Mouse (Mus musculus) retina, postnatal 7 days (tissue): Measurements from ENCODE around the gene Grcc10.

Experiments used
- DNase-seq: peaks from one replicate; pipeline ENCODE4 v3.0.0-alpha.2; 2012; ENCODE audit warnings: low read depth, low spot score

Grcc10 gene

GRCm38 (mm10) chr6:124740888-124741761 lies at the start of gene Grcc10:
Grcc10 (minus strand) TSS chr6:124741374.
- DNase-seq = peak; percentile 83

DNA sequence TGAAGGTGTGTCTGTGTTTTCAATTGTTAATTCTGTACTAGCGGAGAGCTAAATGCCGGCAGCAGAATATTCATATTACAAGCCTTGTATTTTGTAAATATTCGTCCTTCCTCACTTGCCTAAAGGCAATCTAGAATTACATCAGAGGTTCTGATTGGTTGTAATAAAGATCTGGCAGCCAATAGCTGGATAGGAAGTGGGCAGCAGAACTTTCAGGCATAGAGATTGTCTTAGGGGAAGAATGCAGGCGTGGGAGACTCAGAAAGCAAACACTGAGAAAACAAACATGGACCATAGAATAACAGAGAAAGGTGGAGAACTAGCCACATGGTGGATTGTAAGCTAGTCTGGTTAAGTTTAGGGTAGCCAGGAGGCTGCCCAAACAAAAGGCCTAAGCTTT lies 48.9 kb upstream of the Grcc10 start:
- DNase-seq = no peak

GRCm38 (mm10) chr6:124789519-124789918 lies 48.3 kb upstream of the Grcc10 start:
- no peak for DNase-seq

- DNase-seq = no peak
These were observed 46.5 kb upstream of the Grcc10 start for GRCm38 (mm10) chr6:124787722-124788121.

DNA sequence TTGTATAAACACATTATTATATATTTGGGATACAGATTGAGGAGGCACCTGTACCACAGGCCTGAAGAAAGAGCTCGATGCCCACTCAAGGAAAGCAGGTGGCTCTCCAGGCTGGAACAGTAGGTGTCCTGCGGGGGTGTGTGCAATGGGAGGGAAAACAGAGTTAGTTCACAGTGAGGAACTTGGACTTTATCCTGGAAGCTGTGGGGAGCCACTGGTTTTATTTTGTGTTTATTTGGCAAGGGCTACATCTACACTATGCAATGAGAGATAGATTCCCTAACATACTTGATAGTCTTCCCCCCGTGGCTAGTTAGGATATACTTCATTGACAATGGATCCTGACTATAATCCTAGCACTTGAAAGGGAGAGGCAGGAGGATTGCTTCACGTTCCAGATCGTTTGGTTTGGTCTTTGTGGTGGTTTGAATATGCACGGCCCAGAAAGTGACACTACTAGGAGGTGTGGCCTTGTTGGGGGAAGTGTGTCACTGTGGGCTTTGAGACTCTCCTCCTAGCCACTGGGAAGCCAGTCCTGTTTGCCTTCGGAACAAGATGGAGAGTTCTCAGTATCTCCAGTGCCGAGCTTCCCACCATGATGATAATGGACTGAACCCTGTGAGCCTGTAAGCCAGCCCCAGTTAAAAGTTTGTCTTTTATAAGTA lies 45.7 kb upstream of the Grcc10 start:
- no peak for DNase-seq

- DNase-seq = no peak
These were observed 41.3 kb upstream of the Grcc10 start for GRCm38 (mm10) chr6:124782436-124782835.

DNA sequence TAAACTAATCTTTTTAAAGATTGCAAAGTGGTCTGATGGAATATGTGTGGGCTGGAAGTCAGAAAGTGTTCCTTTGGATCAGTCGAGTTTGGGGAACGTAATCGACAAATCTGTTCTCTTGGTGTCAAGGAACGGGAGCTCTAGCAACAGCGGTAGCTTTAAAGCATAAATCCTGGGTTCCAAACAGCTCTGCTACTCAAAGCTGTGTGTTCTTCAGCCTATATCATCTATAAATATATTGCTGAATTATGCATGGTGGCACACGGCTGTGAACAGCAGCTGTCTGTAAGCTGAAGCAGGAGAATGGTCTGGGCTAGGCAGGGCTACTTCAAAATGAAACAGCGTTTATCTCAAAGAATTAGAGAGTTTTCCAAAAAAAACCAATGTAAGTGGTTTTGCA lies 39.7 kb upstream of the Grcc10 start:
- no peak for DNase-seq

DNA sequence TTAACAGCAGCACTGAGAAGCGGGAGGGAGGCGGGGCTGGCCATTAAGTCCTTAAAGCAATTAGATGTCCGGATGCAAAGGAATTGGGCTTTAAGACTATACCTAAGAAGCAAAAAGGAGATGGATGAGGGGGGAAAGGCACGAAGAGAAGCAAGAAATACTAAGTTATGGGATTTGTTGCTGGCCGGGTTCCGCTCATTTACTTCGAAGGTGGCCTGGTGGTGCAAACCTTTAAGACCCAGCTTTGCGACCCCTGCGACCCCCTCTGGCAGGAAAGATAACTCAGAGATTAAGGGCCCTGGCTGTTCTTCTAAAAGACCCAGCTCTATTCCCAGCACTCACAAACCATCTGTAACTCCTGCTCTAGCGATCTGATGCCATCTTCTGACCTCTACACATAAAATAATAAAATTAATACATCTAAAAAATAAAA lies 38.8 kb upstream of the Grcc10 start:
- no peak for DNase-seq

DNA sequence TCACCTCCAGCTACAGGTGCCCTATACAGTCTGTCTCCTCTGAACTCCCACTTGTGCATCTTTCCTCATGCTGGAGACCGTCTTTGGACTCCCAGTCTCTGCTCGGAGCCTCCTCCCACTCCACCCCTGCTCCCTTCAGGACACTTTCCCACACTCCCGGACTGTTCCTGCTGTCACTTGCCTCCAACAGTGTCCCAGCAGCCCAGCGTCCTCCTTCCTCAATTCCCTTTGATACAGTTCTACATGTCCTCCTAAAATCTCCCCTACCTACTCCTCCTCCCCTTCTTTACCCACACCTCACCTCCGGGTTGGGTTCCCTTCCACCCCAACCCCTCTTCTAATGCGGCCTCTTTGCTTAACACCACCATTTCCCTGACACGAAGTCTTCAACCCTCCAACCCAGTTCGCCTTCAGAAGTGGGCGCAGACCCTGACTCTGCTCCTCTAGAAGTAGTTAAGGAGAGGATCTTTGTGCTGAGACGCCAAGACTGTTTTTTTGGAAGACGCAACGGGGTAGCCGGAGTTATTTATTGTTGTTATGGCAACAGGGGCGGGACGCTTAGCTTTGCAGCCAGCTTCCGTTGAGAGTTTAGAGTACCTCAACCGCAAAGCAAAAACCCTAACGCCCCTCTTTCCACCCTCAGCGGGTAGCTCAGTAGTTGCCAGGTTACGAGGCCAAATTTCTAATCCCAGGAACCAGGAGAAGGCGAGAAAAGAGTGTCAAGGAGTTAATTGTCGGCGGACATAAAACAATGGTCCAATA lies 38.2 kb upstream of the Grcc10 start, which contains the start of gene Lrrc23:
Lrrc23 (minus strand) TSS at position 506 of the 762 bp plus-strand sequence.
- DNase-seq = no peak

DNA sequence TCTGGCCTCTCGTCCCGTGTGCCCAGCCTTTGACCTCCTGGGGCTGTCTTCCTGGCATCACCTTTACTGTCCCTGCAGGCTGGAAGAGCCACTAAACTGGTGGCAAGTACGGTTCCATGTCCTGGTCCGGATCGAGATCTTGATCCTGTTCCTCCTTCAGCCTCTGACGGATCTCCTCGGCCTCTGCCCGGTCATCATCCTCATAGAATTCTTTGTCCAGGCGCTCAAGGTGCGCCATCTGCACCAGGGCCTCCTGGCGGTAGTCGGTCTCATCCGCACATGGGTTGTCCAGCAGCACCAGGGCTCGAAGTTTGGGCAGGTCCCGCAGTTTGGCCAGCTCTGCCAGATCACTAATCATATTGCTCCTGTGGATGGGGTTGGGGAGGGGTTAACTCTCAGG lies 29.3 kb upstream of the Grcc10 start:
- DNase-seq = no peak

GRCm38 (mm10) chr6:124770013-124770412 lies 28.8 kb upstream of the Grcc10 start:
- DNase-seq = no peak

GRCm38 (mm10) chr6:124769101-124769765 lies 28.1 kb upstream of the Grcc10 start, which contains the start of gene Eno2:
Eno2 (minus strand) TSS chr6:124769673.
- DNase-seq = no peak

GRCm38 (mm10) chr6:124768704-124769044 lies 27.5 kb upstream of the Grcc10 start:
- DNase-seq = no peak

GRCm38 (mm10) chr6:124767920-124768703 lies 26.9 kb upstream of the Grcc10 start:
- DNase-seq = no peak

GRCm38 (mm10) chr6:124767536-124767919 lies 26.4 kb upstream of the Grcc10 start:
- DNase-seq = no peak

DNA sequence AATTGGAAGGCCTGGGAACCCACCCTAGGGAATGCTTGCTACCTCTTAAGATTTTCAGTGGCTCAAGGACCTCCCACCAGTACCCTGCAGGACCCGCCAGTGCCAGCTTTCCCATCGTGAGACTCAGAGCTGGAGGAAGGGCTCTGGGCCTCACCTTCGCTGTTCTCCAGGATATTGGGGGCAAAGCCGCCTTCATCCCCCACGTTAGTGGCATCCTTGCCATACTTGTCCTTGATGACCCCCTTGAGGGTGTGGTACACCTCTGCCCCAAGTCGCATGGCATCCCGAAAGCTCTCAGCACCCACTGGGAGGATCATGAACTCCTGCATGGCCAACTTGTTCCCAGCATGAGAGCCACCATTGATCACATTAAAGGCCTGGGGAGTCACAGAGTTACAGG lies 24.8 kb upstream of the Grcc10 start:
- no peak for DNase-seq

- peak; percentile 68 for DNase-seq
These were observed 18.1 kb upstream of the Grcc10 start for GRCm38 (mm10) chr6:124759259-124759658.

DNA sequence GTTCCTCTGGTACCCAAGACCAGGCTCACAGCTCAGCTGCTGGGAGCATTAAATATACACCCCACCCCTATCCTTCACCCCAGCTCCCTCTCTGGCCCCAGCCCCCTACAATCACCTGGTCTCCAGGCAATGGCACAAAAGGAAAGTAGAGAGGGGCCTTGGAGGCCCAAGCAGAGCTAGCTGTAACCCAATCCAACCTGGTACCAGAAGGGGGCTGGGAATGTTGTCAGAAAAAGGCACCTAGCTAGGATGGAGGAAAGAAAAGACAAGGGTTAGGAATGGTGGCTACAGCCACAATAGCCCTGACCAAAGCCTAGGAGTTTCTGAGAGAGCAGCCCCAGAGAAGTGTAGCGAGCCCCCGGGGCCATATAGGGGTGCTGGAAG lies 17.7 kb upstream of the Grcc10 start:
- no peak for DNase-seq

- no peak for DNase-seq
These were observed 17.0 kb upstream of the Grcc10 start for GRCm38 (mm10) chr6:124757909-124758848.
